Mouse (Mus musculus) intestine, embryonic 14.5 days (tissue): ENCODE measurements at regions not wholly inside any gene's neighbourhood (a gene's known extent, or its start where the extent isn't known, plus 50 kb on each side); places are given as distances from the start of the nearest gene placed in this dataset.

Experiments
- ATAC-seq: fragments of 200-750 bp; cut with Nextera tagmentation; replicated peaks from 2 replicates; pipeline ENCODE4 v1.8.0; 2017; ENCODE audit warnings: low read depth, moderate number of reproducible peaks, moderate TSS enrichment, moderate library complexity; ENCODE audit not compliant: low FRiP score, low TSS enrichment
- DNase-seq: peaks from one replicate; pipeline ENCODE4 v3.0.0-alpha.2; 2018; ENCODE audit warnings: low spot score
- H3K27ac ChIP-seq: fragments of 300-500 bp; sonication (generic); 2 replicates; pipeline ENCODE4 v1.5.1; 2014; ENCODE audit warnings: low read depth, mild to moderate bottlenecking, control low read depth
- H3K27me3 ChIP-seq: fragments of 300-500 bp; sonication (generic); replicated peaks from 2 replicates; pipeline ENCODE4 v1.6.1; 2014; ENCODE audit warnings: low read length, control low read depth; ENCODE audit not compliant: control insufficient read depth, insufficient read depth
- H3K36me3 ChIP-seq: fragments of 300-500 bp; sonication (generic); 2 replicates; pipeline ENCODE4 v1.6.1; 2014; ENCODE audit warnings: low read length, control low read depth; ENCODE audit not compliant: control insufficient read depth, insufficient read depth
- H3K4me1 ChIP-seq: fragments of 300-500 bp; sonication (generic); replicated peaks from 2 replicates; pipeline ENCODE4 v1.6.1; 2014; ENCODE audit warnings: low read length, control low read depth, mixed read lengths; ENCODE audit not compliant: control insufficient read depth, insufficient read depth
- H3K4me2 ChIP-seq: fragments of 300-500 bp; sonication (generic); 2 replicates; pipeline ENCODE4 v1.6.1; 2014; ENCODE audit warnings: low read length
- H3K4me3 ChIP-seq: fragments of 300-500 bp; sonication (generic); 2 replicates; pipeline ENCODE4 v1.5.1; 2014; ENCODE audit warnings: low read depth, low read length, control low read depth, mixed read lengths
- H3K9ac ChIP-seq: fragments of 300-500 bp; sonication (generic); 2 replicates; pipeline ENCODE4 v1.6.1; 2014; ENCODE audit warnings: mild to moderate bottlenecking, low read length
- H3K9me3 ChIP-seq: fragments of 300-500 bp; sonication (generic); 2 replicates; pipeline ENCODE4 v1.6.1; 2016; ENCODE audit warnings: low read length, control low read depth; ENCODE audit not compliant: control insufficient read depth
- WGBS: fragments of 180-500 bp; shearing (Covaris S2); extraction: QIAGEN DNeasy Blood & Tissue Kit; methylation state at CpG from one replicate; pipeline ENCODE4 v1.1.7; 2014; 5-methylcytosine and 5-hydroxymethylcytosine counted together

DNA sequence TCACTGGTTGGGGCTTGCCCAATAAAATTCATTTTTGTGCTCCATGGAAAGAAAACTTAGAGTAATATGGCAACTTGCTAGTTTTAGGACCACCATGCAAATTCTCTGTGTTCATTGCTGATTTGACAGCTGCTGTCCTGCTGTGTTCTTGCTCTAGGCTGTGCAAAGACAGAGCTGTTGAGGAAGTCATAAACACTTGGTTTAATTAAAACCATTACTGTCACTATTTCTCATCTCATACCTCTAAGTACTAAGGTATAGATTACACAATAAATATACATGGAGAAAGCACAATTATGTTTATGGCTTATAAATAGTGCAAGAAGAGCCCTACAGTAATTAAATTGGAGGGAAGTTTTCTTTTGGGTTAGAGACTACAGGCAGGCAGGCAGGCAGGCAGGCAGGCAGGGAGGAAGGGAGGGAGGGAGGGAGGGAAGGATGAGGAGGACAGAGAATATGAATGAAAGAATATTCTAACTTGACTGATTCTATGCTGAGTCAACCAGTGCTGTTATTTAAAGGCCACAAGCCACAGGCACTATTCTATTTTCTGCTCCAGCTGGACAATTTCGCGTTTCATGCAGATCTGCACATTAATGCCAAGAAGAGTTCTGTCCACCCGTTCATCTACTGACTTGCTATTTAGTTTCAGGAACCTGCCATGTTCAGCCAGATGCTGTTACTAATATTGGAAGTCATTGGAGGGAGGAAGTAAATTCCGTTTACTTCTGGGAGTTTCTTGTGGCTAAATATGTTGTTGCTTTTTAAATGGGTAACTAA, 61.2 kb upstream of the Rgmb start:
- H3K9ac ChIP-seq: no peak overlapping the region
- H3K27ac ChIP-seq: no peak overlapping the region
- H3K4me1 ChIP-seq: no peaks in the 10 kb centered on the region
- no peaks in the 10 kb centered on the region for H3K27me3 ChIP-seq
- H3K4me2 ChIP-seq: no peak overlapping the region
- DNase-seq (no peak), ATAC-seq (no peak)
- H3K36me3 ChIP-seq: no peaks in the 10 kb centered on the region
- no peak overlapping the region for H3K4me3 ChIP-seq
- 62% methylated on average over 4 of the region's 4 CpGs for WGBS
- no peaks in the 10 kb centered on the region; the same call in 1 of the 2 replicates for H3K9me3 ChIP-seq

DNA sequence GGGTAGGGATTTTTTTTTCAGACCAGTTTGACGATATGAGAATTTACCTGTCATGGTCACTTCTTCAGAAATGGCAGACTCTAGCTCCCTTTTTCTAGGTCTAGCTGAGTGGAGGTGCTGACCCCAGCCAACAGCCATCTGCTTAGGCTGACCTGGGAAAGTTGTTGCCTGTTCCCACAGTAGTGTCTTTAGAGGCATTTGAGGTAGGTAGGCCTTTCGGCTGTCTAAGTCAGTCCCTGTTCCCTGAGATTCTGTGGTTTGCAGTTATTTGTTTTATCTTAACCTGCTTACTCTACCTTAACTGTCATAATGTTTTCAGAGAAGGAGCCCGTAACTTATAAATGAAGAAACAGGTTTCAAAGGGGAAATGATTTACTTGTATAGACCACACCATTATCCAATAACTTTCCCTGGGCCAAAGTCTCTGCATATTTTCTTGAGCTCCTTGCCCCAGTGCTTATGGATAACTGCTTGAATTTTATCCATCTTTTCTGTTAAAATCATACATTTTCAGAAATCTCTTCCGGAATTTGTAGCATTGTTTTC, 59.8 kb upstream of the Rgmb start:
- no peaks in the 10 kb centered on the region; the same call in 1 of the 2 replicates for H3K9me3 ChIP-seq
- H3K4me1 ChIP-seq: no peaks in the 10 kb centered on the region
- 89% methylated on average over 4 of the region's 4 CpGs for WGBS
- H3K4me3 ChIP-seq: no peak overlapping the region
- H3K9ac ChIP-seq: no peak overlapping the region
- no peaks in the 10 kb centered on the region for H3K36me3 ChIP-seq
- no peaks in the 10 kb centered on the region for H3K27me3 ChIP-seq
- no peak for DNase-seq
- no peak overlapping the region for H3K27ac ChIP-seq
- H3K4me2 ChIP-seq: no peak overlapping the region
- no peak for ATAC-seq

DNA sequence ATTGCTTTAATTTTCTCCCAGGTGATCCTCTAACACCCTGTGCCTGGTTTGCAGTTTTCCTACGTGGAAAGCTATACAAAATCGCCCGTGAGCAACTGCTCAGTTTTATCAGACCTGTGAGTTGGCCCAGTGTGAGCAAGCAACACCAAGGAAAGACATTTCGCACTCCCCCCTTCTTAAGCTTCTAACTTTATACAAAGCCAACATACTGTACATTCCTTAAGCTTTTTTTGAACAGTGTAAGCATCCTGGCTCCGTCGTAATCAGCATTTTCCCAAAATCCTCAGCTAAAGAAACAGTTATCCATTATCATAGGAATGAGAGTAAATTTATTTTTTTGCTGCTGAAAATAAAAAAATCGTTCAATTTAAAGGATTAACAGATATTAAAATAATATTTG, 52.0 kb upstream of the Rgmb start:
- WGBS: 52% methylated on average over 7 of the region's 7 CpGs

DNA sequence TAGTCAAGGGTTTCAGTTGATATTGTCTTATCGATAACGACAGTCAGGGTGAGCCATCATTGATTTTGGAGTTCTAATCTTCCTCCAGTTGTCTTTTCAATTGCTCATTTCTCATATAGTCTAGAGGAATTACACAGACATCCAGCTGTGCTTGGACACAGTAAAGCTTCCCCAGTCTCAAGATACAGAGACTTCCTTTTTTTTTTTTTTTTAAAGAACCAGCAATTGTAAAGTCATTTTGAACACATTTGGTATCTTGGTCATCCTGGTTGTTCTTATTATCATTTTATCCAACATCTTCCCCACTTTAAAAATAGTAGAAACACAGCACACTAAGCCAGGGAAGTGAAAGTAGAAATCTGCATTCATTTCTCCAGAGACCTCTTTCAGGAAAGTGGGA, 51.4 kb upstream of the Rgmb start:
- Histone ChIP-seq H3K4me1 (no peaks in the 10 kb centered on the region; the same call in 1 of the 2 replicates), H3K27ac (no peak overlapping the region), H3K4me2 (no peak overlapping the region), H3K36me3 (no peaks in the 10 kb centered on the region), H3K4me3 (no peak overlapping the region), H3K27me3 (no peaks in the 10 kb centered on the region), H3K9me3 (no peaks in the 10 kb centered on the region), H3K9ac (no peak overlapping the region)
- DNase-seq: no peak
- 81% methylated on average over 2 of the region's 2 CpGs for WGBS
- ATAC-seq: no peak

More for the DNA sequence above, 52.0 kb upstream of the Rgmb start:
- Histone ChIP-seq H3K4me2 (no peak overlapping the region), H3K36me3 (no peaks in the 10 kb centered on the region), H3K9ac (no peak overlapping the region), H3K4me3 (no peak overlapping the region), H3K9me3 (no peaks in the 10 kb centered on the region), H3K4me1 (no peaks in the 10 kb centered on the region; the same call in 1 of the 2 replicates), H3K27me3 (no peaks in the 10 kb centered on the region), H3K27ac (no peak overlapping the region)
- DNase-seq (no peak), ATAC-seq (no peak)
